Mouse (Mus musculus): ENCODE results near the gene Comp.

DNA sequence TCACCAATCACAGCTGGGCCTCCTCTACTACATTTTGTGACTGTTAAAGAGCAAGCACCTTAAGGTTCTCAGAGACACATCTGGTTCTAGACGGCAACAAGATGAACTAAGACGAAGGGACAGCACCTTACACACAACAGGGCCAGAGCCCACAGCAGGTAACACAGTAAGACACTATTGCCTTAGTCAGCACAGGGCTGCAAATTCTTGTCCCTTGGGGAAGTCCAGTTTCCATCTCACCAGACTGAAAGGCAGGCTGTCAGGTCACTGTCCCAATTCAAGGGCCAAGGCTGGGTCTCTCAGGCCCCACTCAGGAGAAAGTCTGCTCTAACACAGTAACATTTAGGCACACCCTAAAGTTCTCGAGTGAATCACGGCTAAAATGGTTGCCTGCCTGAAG, 25.9 kb upstream of the Comp start:
- TF ChIP-seq CTCF (IDR thresholded peaks at IDR 0.05) (no peak), EP300 (IDR thresholded peaks at IDR 0.05) (no peak)

Measured in lung, postnatal 0 days (tissue).